Mouse (Mus musculus) intestine, embryonic 16.5 days (tissue): ENCODE data around the gene Hephl1. TPM values are rescaled to one million over a fixed set of nuclear protein-coding genes. Genes with fewer than 3 reads are reported as not detected.

Experiments used
- ATAC-seq: fragments of 200-750 bp; cut with Nextera tagmentation; 2 replicates; pipeline ENCODE4 v1.8.0; 2017; ENCODE audit warnings: moderate TSS enrichment, moderate library complexity
- H3K27ac ChIP-seq: fragments of 300-500 bp; sonication (generic); 2 replicates; pipeline ENCODE4 v1.5.1; 2014; ENCODE audit warnings: mild to moderate bottlenecking, low read length
- H3K27me3 ChIP-seq: fragments of 300-500 bp; sonication (generic); replicated peaks from 2 replicates; pipeline ENCODE4 v1.6.1; 2014; ENCODE audit warnings: low read length, control low read depth, mixed read lengths; ENCODE audit not compliant: control insufficient read depth, insufficient read depth
- H3K36me3 ChIP-seq: fragments of 300-500 bp; sonication (generic); 2 replicates; pipeline ENCODE4 v1.6.1; 2014; ENCODE audit warnings: low read length, control low read depth; ENCODE audit not compliant: control insufficient read depth, insufficient read depth
- H3K4me1 ChIP-seq: fragments of 300-500 bp; sonication (generic); 2 replicates; pipeline ENCODE4 v1.6.1; 2014; ENCODE audit warnings: low read length, control low read depth, mixed read lengths; ENCODE audit not compliant: control insufficient read depth, insufficient read depth
- H3K4me2 ChIP-seq: fragments of 300-500 bp; sonication (generic); 2 replicates; pipeline ENCODE4 v1.6.1; 2014; ENCODE audit warnings: low read depth, low read length, control low read depth
- H3K4me3 ChIP-seq: fragments of 300-500 bp; sonication (generic); 2 replicates; pipeline ENCODE4 v1.5.1; 2014; ENCODE audit warnings: mild to moderate bottlenecking, low read length
- H3K9ac ChIP-seq: fragments of 300-500 bp; sonication (generic); 2 replicates; pipeline ENCODE4 v1.6.1; 2014; ENCODE audit warnings: low read depth, low read length
- H3K9me3 ChIP-seq: fragments of 300-500 bp; sonication (generic); 2 replicates; pipeline ENCODE4 v1.6.1; 2016; ENCODE audit warnings: low read length, control low read depth; ENCODE audit not compliant: control insufficient read depth
- WGBS: fragments of 180-500 bp; shearing (Covaris S2); extraction: QIAGEN DNeasy Blood & Tissue Kit; methylation state at CpG from one replicate; pipeline ENCODE4 v1.1.7; 2014; 5-methylcytosine and 5-hydroxymethylcytosine counted together
- polyA plus RNA-seq: library from polyadenylated mRNA; unstranded; fragments of >200 nt; fragmentation: Nextera tagmentation; extraction: Ambion mirVana; gene quantifications from 2 replicates; pipeline ENCODE4 v1.2.1, GENCODE M21; 2015

Hephl1 gene
- polyA plus RNA-seq, 1 experiment from 2014 or later = not detected

GRCm38 (mm10) chr9:15029025-15029727 lies 82.7 kb downstream of the Hephl1 start:
- H3K4me2 ChIP-seq = no peak overlapping the region
- H3K4me1 ChIP-seq = peaks cover under 1% of the 10 kb centered on the region; the same call in 1 of the 2 replicates
- H3K27me3 ChIP-seq = no peaks in the 10 kb centered on the region
- peak; percentile 53; the same call in 1 of the 2 replicates for ATAC-seq
- H3K4me3 ChIP-seq = no peak overlapping the region
- no peak overlapping the region for H3K27ac ChIP-seq
- H3K9me3 ChIP-seq = no peaks in the 10 kb centered on the region
- no peak overlapping the region for H3K9ac ChIP-seq
- H3K36me3 ChIP-seq = no peaks in the 10 kb centered on the region
- WGBS = 47% methylated on average over 5 of the region's 5 CpGs

DNA sequence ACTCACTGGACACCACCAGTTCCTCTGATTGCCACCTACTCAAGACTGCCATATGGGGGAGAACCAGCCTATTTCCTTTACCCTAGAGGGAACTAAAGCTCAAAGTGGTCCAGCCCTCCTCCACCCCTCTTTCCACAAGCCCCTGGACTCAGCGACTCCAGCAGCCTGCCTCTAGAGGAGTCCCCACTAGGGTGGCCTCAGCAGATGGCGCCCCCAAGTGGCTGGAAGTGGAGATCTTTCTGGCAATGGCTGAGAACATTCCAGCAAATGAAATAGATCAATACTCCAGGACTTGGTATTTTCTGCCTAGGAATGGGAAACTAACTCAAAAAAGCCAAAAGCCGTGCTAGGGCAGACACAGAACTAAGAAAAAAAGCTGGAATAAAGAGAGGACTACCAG lies 84.2 kb downstream of the Hephl1 start:
- H3K4me1 ChIP-seq = no peaks in the 10 kb centered on the region
- no peak overlapping the region for H3K27ac ChIP-seq
- H3K36me3 ChIP-seq = no peaks in the 10 kb centered on the region
- H3K9ac ChIP-seq = no peak overlapping the region
- no peak overlapping the region for H3K4me3 ChIP-seq
- ATAC-seq = no peak
- 64% methylated on average over 3 of the region's 3 CpGs for WGBS
- H3K9me3 ChIP-seq = no peaks in the 10 kb centered on the region
- no peaks in the 10 kb centered on the region for H3K27me3 ChIP-seq
- no peak overlapping the region for H3K4me2 ChIP-seq

DNA sequence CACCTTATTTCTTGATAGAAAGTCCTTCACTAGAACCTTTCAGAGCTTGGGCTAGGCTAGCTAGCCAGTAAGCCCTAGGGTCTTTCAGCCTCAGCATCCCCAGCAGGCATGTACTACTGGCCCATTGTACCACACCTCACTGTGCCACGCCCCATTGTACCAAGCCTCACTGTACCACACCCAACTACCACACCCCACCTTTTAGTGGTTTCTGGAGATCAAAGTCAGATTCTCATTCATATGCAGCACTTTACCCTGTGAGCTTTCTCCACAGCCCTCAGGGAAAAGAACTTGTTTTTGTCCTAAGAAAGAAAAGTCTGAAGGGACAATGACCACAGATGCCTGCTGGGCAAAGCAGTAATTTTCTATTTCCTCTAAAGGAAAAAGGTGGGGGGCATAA lies 88.9 kb downstream of the Hephl1 start:
- peak; percentile 42 for ATAC-seq
- no peak overlapping the region for H3K4me2 ChIP-seq
- no peaks in the 10 kb centered on the region; the same call in 1 of the 2 replicates for H3K36me3 ChIP-seq
- no peak overlapping the region for H3K27ac ChIP-seq
- no peaks in the 10 kb centered on the region for H3K27me3 ChIP-seq
- 93% methylated on average over 1 of the region's 1 CpGs for WGBS
- H3K4me3 ChIP-seq = no peak overlapping the region
- no peak overlapping the region for H3K9ac ChIP-seq
- H3K4me1 ChIP-seq = no peaks in the 10 kb centered on the region
- H3K9me3 ChIP-seq = no peaks in the 10 kb centered on the region

GRCm38 (mm10) chr9:15021156-15021555 lies 90.8 kb downstream of the Hephl1 start:
- Histone ChIP-seq H3K9me3 (no peaks in the 10 kb centered on the region), H3K36me3 (no peaks in the 10 kb centered on the region; the same call in 1 of the 2 replicates), H3K4me2 (no peak overlapping the region), H3K27me3 (no peaks in the 10 kb centered on the region), H3K27ac (no peak overlapping the region), H3K4me3 (no peak overlapping the region), H3K9ac (no peak overlapping the region), H3K4me1 (no peaks in the 10 kb centered on the region)
- no peak for ATAC-seq
- 80% methylated on average over 9 of the region's 9 CpGs for WGBS

DNA sequence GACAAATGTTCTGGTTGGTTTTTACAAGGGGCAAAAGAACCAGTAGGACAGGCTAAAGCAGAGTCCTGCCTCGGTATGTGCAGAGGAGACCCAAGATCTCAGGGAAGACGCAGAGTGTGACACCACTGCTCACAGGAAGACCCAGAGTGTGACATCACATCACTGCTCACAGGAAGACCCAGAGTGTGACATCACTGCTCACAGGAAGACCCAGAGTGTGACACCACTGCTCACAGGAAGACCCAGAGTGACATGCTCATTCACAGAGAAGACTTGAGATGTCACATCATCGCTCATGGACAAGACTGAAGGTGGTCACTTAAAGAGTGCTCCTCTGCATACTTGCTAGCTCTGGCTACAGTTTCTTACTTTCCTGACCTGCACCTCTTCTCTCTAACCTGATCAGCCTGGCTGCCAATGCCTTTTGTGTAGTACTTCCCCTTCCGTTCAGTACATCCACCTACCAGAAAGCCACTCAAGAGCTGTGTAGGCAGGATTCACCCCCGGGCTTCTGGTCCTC lies 91.3 kb downstream of the Hephl1 start:
- WGBS = 92% methylated on average over 5 of the region's 5 CpGs

DNA sequence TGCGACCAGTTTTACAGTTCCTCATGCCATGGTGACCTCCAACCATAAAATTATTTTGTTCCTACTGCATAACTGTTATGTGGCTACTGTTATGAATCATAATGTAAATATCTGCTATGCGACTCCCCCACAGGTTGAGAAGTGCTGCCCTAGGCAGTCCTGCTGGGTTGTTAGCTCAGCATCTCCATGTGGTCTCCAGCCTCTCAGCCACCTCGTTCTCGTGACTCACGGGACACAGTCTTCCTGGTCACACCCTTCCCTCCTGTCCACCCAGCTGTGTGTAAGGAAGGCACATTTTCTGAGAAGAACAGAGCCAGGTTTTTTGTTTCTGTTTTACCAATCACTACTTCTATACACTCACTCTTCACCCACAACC lies 93.2 kb downstream of the Hephl1 start:
- Histone ChIP-seq H3K9me3 (no peaks in the 10 kb centered on the region), H3K36me3 (no peaks in the 10 kb centered on the region; the same call in 1 of the 2 replicates), H3K27me3 (no peaks in the 10 kb centered on the region), H3K4me3 (no peak overlapping the region), H3K9ac (no peak overlapping the region), H3K4me1 (no peaks in the 10 kb centered on the region), H3K27ac (no peak overlapping the region), H3K4me2 (no peak overlapping the region)
- 67% methylated on average over 5 of the region's 5 CpGs for WGBS
- no peak for ATAC-seq

More for the DNA sequence above, 91.3 kb downstream of the Hephl1 start:
- H3K36me3 ChIP-seq = no peaks in the 10 kb centered on the region; the same call in 1 of the 2 replicates
- ATAC-seq = no peak
- H3K4me1 ChIP-seq = no peaks in the 10 kb centered on the region
- no peak overlapping the region for H3K4me2 ChIP-seq
- no peak overlapping the region for H3K9ac ChIP-seq
- H3K4me3 ChIP-seq = no peak overlapping the region
- no peaks in the 10 kb centered on the region for H3K27me3 ChIP-seq
- no peak overlapping the region for H3K27ac ChIP-seq
- no peaks in the 10 kb centered on the region for H3K9me3 ChIP-seq

DNA sequence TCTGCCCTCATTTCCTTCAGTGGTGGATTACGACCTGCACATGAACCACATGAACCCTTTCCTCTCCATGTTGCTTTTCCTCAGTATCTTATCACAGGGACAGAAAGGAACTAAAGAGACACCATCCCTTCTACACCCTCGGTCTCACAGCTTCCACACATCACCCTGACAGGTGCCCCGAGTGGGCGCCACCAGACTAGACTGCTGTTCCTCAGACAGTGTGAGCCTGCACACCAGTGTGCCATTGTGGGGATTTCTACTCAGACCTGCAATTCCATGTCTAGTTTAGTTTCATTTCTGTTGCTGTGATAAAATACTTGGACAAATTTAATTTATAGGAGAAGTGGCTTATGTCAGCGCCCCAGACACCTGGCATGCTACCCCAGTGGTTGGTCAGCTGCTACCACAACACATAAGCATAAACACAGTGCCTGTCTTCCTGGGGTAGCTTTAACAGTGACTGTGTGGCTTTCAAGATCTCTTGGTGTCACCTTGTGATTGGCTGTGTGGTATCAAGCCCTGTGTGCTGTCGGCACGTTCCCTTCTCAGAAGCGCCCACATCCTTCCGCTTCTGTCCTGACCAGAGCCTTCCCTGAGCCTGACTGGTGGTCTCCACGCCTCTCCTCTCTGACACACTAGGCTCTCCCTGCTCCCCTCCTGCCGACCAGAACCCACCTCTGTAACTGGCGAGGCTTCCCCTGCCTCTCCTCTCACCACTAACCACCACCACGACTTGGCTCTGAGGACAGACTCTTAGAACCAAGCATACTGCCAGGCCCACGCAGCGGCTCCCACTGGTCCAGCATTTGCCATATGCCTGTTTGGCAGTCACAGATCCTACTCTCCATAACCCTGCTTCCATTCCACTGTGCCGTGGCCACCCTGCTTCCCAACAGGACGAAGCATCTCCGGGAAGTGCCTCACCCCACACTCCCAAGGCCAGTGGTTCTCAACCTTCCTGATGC lies 93.8 kb downstream of the Hephl1 start:
- no peak overlapping the region for H3K4me3 ChIP-seq
- WGBS = 86% methylated on average over 18 of the region's 18 CpGs
- no peaks in the 10 kb centered on the region for H3K27me3 ChIP-seq
- no peak overlapping the region for H3K27ac ChIP-seq
- H3K9ac ChIP-seq = no peak overlapping the region
- no peak overlapping the region for H3K4me2 ChIP-seq
- H3K9me3 ChIP-seq = no peaks in the 10 kb centered on the region
- H3K4me1 ChIP-seq = no peaks in the 10 kb centered on the region
- ATAC-seq = no peak
- H3K36me3 ChIP-seq = no peaks in the 10 kb centered on the region; the same call in 1 of the 2 replicates

DNA sequence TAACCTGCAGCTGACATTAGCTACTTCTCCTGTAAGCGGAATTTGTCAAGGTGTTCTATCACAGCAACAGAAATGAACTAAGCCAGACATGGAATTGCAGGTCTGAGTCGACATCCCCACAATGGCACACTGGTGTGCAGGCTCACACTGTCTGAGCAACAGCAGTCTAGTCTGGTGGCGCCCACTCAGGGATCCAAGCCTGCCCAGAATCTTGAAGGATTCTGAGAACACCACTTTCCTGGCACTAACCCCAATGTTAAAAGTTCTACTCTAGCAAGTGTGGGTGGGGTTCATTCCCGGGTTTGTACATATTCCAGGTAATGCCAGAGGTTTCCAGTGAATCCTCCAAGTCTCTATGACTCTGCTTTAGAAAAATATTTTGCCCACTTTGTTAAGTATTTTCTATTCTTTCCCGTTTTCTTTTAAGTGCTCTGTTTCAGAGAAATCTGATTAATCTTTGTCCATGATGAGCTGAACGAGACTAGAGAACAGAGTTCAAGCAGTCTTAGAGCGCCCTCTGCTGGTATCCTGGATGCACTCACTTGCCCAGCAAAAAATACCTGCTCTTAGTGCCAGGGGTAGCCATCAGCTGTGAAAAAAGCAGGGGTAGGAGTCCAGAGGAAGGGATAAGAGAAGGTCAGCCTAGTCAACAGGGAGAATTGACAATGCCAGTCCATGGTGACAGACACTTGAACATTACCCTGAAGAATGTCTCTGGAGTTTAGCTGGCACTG lies 96.5 kb downstream of the Hephl1 start:
- no peaks in the 10 kb centered on the region for H3K9me3 ChIP-seq
- no peak overlapping the region for H3K4me3 ChIP-seq
- ATAC-seq = 0 out of 2 replicates have a peak, but pooled peaks have one; percentile 40
- H3K27me3 ChIP-seq = no peaks in the 10 kb centered on the region
- no peak overlapping the region for H3K27ac ChIP-seq
- WGBS = 57% methylated on average over 7 of the region's 7 CpGs
- H3K4me2 ChIP-seq = no peak overlapping the region
- H3K36me3 ChIP-seq = no peaks in the 10 kb centered on the region; the same call in 1 of the 2 replicates
- no peak overlapping the region for H3K9ac ChIP-seq
- H3K4me1 ChIP-seq = no peaks in the 10 kb centered on the region

GRCm38 (mm10) chr9:15007566-15007965 lies 104.3 kb downstream of the Hephl1 start:
- no peak for ATAC-seq
- no peaks in the 10 kb centered on the region for H3K4me1 ChIP-seq
- no peaks in the 10 kb centered on the region for H3K27me3 ChIP-seq
- H3K9me3 ChIP-seq = no peaks in the 10 kb centered on the region
- no peak overlapping the region for H3K27ac ChIP-seq
- H3K4me2 ChIP-seq = no peak overlapping the region
- H3K9ac ChIP-seq = no peak overlapping the region
- no peak overlapping the region for H3K4me3 ChIP-seq
- whole genome bisulfite sequencing = 81% methylated on average over 14 of the region's 14 CpGs
- no peaks in the 10 kb centered on the region for H3K36me3 ChIP-seq
